Mouse (Mus musculus) T-helper 2 cell (primary cell): Measurements from ENCODE around the gene Agrp.

Experiments
- in situ Hi-C: fragments of 300-600 bp; cut with MboI, MseI; formaldehyde crosslinking; loops from one replicate; pipeline ENCODE4 v1.15.1; 2025; ENCODE audit warnings: high pct_unique_total_duplicates

The Agrp gene

DNA sequence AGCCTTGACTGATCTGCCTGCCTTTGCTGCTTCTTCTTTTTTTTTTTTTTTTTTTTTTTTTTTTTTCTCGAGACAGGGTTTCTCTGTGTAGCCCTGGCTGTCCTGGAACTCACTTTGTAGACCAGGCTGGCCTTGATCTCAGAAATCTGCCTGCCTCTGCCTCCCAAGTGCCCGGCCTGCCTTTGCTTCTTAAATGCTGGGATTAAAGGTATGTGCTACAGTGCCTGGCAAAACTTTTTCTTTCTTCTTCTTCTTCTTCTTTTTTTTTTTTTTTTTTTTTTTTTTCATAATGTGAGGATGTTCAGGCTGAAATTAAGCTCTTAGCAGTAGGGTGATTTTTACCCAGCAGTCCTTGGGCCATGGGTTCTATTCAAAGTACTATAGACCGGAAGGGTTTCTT is 34.7 kb downstream of the Agrp start:
- in situ Hi-C loops, result loop anchor here (5.0 kb wide), 2 partner anchors 35 to 85 kb away; partner anchors contain the start of genes Atp6v0d1 and Carmil2

DNA sequence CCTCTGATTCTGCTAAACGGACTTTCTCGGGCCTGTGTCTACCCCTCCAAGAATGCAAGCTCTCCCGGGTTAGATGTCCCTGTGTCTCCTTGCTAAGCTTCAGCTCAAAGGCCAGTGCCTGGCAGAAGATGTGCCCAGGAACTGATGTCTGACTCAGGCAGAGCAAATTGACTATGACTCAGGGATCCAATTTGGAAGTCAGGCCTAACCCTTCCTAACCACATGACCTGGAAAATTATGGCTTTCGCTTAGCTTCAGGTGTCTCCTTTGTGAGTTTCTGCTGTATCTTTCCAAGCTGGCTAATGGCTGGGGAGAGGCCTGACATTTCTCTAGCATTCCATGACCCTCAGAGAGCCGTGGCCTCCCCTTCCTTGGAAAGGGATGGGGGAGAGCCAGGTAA is 35.9 kb downstream of the Agrp start:
- in situ Hi-C loops, result loop anchor here (5.0 kb wide), 2 partner anchors 34 to 86 kb away; partner anchors contain the start of genes Atp6v0d1 and Carmil2

DNA sequence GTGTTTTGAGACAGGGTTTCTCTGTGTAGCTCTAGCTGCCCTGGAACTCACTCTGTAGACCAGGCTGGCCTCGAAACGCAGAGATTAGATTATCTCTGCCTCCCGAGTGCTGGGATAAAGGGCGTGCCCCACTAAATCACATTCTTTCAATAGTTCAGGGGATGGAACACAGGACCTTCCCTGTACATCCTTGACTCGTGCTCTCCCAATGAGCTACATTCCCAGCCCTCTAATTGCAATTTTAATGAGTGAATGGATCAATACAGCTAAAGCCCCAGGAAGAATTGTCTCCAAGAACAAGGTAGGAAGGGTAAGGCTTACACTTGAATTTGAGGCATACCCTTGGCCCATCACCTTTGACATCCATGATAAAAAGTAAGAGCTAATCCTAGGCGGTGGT is 38.4 kb downstream of the Agrp start:
- in situ Hi-C loops, result loop anchor here (25.0 kb wide), 1 partner anchor 839 kb away; no protein-coding TSS in a partner anchor

DNA sequence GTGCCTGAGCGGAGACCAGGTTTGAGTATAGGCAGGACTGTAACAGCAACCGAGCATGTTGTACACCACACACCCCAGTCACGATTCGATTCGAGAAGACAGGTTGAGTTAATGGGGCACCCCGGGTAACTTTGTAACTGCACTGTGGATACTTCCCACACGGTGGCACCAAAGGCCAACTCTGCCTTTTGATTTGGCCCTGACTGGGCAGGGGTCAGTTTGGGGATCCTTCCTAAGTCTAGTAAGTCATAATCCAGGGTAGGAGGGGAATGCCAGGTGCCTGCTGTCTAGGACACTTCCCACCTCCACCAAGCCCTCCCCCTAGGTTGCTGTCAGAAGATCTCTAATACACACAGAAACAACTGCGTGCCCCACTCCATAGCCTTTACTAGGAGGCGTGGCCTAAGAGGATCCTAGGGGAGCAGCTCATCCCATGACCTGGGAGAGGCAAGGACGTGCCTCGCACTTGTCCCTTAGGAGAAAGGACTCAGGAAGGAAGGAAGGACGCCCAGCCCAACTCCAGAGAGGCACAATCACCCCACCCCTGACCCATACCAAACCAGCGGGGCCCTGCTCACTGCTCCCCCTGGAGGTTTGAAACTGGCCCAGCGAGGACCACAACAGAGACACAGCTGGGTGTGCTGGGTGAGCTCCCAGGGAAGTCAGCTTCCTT is 40.7 kb downstream of the Agrp start:
- in situ Hi-C loops, result loop anchor here (25.0 kb wide), 1 partner anchor 841 kb away; no protein-coding TSS in a partner anchor

DNA sequence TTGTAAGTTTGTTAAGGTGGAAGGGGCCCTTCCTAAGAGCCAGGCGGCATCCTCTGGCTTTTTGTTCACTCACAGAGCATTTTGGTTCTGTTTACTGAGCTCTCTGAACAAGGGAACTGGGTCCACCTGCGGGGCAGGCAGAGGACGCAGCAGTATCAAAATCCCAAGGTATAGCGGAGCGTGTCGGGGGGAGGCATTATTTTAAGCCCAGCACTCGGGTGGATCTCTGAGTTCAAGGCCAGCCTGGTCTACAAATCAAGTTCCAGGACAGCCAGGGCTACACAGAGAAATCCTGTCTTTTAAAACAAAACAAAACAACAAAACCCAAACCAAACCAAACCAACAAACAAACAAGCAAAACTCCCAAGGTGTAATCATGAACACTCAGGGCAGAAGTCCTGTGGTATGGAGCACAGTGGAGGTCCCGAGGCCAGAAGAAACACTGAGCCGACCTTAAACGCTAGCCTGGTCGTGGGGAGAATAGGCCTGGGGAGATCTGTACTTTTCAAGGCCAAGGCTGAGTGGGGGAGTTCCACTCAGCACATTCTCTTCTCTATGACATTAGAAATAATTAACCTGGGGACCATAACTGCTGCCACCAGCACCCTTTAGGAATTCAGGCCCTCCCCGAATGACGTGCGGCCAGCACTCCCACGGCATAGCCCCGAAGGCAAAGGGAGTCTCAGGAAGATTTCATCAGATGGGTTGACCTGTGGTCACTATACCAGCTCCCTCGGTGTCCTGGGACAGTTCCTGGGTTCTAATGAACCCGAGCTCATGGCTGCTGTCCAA is 42.5 kb downstream of the Agrp start:
- in situ Hi-C loops, result loop anchor here (25.0 kb wide), 1 partner anchor 843 kb away; no protein-coding TSS in a partner anchor

DNA sequence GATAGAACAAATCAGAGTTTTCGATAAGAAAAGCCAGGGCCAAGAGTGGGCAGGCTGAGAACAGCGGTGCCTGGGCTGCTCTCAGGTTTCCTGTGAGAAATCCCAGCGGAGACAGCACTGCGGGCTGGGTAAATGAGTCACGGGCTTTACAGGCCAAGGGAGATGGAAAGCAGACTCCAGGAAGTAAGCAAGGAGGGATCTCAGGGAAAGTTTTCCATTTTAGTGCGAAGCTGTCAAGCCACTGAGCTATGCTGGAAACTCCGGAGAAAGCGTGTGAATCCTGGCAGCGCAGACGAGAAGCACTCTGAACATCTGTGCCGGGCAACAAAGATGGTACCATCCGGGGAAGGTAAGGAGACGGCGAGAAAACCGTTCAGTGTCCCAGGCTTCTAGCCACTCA is 43.3 kb downstream of the Agrp start:
- in situ Hi-C loops, result loop anchor here (25.0 kb wide), 1 partner anchor 843 kb away; no protein-coding TSS in a partner anchor

DNA sequence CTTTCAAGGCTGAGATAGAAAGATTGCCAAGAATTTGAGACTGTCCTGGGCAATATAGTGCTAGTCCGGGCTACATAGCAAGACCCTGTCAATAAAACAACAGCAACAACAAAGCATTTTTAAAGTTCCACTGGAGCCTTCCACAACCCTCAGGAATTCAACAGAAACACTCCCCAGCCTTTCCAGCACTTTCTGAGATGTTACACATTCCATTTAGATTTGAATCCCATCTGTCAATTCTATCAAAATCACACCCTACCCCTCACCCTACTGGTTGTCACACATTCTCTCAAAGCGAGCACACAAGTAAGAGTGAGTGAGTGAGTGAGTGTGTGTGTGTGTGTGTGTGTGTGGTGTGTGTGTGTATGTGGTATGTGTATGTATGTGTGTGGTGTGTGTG is 44.8 kb downstream of the Agrp start:
- in situ Hi-C loops, result loop anchor here (25.0 kb wide), 1 partner anchor 845 kb away; no protein-coding TSS in a partner anchor

DNA sequence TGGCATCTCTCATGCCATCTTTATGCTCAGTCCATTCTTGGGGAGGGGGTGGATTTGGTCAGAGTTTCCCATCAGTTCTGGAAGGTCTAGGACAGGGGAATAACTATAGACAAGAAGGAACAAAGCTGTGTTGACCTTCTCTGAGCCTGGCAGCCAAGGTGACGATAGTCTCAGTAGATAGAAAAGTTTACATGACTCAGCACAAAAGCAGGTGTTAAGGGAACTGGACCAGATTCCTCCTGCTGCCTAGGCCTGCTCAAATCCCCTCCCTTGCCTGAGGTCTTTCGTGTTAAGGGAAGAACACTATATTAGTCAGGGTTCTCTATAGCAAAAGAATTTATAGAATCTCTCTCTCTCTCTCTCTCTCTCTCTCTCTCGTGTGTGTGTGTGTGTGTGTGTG is 57.5 kb downstream of the Agrp start:
- in situ Hi-C loops, result loop anchor here (25.0 kb wide), 1 partner anchor 858 kb away; no protein-coding TSS in a partner anchor

DNA sequence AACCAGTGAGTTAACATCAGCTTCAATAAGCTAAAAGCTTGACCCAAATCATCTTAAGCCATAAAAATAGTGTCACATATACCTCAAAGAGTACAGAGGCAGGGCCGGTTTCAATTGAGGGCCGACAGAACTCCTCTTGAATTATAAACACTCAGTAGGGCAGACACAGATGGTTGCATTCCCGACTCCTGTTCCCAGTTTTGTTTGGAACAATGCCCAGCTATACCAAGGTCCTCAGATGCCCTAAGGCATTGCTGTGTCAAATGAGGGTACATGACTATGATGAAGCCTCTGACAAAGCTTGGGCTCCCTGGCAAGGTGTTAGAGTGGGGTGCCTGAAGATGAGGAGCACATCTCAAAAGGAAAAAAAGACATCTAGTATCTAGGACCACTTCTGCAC is 61.7 kb downstream of the Agrp start:
- in situ Hi-C loops, result loop anchor here (25.0 kb wide), 1 partner anchor 862 kb away; no protein-coding TSS in a partner anchor

DNA sequence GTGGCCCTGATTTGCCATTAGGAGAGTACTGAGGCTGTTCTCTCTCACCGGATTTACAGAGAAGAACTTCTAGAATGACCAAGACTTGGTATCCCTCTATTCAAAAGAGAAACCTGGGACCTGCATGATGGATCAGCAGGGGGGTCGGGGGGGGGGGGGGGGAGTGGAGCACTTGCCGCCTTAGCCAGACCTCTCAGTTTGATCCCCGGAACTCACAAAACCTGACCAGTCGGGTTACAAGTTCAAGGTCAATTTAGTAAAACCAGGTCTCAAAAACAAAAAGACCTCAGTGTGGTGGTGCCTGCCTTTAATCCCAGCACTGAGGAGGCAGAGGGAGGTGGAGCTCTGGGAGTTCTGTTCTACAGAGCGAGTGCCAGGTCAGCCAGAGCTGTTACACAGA is 62.5 kb downstream of the Agrp start:
- in situ Hi-C loops, result loop anchor here (25.0 kb wide), 1 partner anchor 863 kb away; no protein-coding TSS in a partner anchor

DNA sequence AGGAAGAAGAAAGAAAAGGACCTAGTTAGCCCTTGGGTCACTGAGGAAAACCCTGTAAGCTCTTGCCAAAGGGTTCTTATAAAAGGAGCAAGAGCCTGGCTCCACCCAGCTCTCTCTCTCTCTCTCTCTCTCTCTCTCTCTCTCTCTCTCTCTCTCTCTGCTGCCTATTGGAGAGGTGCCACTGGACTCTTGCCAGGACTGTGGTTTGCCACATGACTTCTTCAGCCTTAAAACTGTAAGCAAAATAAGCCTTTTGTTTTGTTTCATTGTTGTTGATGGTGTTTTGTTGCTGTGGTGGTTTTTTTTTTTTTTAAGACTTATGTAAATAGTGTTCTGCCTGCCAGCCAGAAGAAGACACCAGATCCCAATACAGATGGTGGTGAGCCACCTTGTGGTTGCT is 63.8 kb downstream of the Agrp start:
- in situ Hi-C loops, result no loop called here

DNA sequence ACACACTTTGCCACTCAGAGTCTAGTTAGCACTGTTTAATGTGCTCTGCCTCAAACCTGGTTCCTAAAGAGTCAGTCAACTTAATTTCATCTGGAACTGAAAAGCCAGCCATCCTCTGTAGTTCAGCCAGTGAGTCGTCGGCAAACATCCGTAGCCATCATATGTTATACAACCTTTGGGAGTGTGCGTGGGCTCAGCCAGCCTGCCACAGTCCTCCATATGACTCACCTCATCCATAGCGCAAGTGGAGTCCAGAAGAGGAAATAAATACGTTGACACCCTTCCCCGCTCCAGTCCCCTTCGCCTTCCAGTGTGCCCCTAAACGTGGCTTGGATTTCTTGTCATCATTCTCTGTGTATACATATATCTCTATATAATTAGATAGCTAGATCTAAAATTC is 65.4 kb downstream of the Agrp start:
- in situ Hi-C loops, result no loop called here

DNA sequence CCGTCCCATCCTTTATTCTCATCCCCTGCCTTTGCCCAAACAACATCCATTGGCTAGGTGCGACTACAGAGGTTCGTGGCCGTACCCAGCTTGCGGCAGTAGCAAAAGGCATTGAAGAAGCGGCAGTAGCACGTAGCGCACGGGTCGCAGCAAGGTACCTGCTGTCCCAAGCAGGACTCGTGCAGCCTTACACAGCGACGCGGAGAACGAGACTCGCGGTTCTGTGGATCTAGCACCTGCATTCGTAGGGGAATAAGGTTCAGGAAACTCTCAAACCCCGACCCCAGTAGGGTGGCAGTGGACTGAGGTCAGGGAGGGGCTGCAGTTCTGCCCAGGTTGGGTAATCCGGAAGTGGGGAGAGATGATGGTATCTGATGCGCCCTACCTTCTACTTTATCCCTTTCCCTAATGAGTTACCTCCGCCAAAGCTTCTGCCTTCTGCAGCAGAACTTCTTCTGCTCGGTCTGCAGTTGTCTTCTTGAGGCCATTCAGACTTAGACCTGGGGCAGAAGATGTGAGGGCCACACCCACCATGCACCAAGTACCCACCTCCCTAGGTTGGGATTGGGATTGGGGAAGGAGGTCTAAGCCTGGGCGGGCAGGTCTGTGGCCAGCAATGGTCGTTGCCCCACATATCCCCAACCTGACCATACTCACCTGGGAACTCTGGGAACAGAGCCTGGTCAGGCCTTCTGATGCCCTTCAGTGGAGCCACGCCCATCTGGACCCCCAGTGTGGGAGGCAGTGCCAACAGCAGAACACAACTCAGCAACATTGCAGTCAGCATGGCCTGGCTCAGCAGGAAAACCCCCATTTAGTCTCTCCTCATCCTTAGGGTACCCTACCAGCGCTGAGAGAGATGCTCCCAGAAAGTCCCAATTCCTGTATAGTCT is 70.2 kb downstream of the Agrp start:
- in situ Hi-C loops, result loop anchor here (5.0 kb wide), 1 partner anchor 35 kb away; no protein-coding TSS in a partner anchor

DNA sequence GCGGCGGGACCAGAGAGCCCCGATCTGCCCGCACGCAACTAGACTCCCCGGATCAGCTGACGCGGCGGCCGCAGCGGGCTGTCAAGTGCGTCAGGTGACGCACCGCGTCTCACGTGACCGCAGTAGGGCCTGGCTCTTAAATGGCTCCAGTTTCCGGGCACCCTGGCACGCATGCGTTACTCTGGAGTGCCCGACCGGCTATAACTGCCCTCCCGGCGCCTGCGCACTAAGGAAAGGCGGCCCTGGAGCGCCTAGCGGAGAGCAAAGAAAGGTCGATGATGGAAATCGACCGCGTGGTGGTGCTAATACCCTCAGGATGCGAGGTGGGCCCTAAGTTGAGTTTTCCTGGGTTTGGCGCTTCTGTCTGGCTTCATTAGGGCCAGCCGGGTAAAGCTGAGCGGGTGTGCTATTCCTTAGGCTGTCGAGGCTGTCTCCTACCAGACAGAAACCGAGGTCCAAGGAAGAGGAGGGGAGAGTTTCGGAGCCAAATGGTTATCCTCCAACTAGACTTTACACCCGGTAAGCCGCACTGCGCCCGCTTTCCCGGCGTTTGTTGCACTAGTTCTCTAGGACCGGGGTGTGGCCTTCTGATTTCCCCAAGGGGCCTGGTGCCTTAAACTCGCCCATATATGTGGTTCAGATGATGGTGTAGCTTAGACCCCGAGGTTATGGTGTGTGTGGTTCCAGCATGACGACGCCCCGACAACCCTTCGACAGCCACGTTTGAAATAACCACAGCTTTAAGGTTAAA is 71.1 kb downstream of the Agrp start, which contains the start of gene Atp6v0d1:
Gene Atp6v0d1 (minus strand): TSS at position 96 of the 751 bp plus-strand sequence.
- in situ Hi-C loops, result loop anchor here (5.0 kb wide), 1 partner anchor 36 kb away; no protein-coding TSS in a partner anchor

DNA sequence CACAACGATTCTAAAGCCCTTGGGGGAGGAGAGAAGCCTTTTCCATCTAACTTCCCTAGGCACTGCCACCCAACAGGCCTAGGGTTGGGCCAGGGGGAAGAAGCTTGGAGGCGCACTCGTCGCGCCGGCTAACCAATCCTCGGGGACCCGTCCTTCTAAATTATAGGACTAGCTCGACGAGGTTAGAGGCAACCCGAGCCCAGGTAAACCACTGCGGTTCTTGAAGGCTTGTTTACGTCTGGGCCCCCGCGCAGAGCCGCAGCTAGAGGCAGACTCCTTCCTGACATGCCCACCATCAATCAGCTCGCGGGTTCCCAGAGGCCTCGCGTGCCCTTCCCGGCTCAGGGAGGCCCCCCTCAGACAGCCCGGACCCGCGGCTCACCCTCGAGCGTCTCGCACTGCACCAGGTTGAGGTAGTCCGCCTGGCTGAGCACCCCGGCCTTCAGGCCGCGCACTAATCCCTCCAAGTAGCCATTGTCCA is 71.8 kb downstream of the Agrp start:
- in situ Hi-C loops, result loop anchor here (5.0 kb wide), 1 partner anchor 37 kb away; no protein-coding TSS in a partner anchor

DNA sequence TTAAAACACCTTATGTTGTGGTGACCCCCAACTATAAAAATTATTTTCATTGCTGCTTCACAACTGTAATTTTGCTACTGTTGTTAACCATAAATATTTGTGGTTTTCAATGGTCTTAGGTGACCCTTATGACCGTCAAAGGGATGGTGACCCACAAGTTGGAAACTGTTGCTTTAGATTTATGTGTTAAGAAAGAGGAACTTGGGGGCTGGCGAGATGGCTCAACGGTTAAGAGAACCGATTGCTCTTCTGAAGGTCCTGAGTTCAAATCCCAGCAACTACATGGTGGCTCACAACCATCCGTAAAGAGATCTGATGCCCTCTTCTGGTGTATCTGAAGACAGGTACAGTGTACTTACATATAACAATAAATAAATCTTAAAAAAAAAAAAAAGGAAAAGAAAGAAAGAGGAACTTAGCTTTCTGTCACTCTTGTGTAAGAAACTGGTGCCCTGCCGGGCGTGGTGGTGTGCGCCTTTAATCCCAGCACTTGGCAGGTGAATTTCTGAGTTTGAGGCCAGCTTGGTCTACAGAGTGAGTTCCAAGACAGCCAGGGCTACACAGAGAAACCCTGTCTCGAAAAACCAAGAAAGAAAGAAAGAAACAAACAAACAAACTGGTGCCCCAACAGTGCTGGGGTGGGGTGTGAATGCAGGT is 72.5 kb downstream of the Agrp start:
- in situ Hi-C loops, result loop anchor here (5.0 kb wide), 1 partner anchor 38 kb away; no protein-coding TSS in a partner anchor

DNA sequence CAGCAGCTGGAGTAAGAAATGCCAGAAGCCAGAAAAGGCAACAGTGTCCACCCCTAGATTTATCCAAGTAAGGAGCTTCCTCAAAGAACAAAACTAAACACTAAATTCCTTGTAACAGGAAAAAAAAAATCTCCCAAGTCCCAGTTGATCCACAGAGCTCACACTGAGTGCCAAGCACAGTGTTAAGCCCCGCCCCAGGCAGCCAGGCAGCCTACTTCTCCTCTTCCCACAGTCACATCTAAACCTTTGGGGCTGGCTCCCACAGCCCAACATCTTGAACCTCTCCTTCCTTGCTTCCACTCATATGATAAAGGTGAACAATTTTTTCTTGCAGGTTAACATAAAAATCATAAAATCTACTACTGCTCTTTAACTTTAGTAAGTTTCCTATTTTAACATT is 73.3 kb downstream of the Agrp start:
- in situ Hi-C loops, result no loop called here

DNA sequence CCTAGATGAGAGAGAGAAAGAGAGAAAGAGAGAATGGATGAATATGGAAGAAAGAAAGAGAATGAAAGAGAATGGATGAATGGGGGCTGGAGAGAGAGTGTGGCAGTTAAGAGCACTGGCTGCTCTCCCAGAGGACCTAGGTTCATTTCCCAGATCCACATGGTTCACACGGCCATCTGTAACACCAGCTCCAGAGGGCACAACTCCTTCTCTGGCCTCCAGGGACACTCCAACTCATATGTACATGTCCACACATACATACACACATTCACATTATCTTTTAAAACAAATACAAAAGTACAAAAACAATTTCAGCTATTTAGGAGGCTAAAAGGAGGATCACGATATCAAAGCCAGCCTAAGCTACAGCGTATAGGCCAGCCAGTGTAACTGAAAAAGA is 74.3 kb downstream of the Agrp start:
- in situ Hi-C loops, result no loop called here

DNA sequence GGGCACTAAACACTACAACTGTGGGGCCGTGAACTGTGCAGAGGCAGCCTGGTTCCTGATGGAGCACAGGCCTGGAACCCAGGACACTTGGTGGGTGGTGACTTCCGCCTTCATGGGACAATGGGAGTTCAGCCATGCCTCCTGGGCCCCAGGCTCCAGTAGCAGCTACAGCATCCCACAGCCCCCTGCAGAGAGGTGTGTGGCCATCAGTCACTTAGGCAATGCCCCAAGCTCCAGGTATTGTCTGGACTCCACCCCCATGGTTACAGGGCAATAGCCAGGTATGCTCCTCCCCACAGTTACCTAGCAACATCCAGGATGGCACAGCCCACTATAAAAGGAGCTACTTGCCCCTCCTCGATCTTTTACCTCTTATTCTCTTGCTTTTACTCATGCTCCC is 82.0 kb downstream of the Agrp start:
- in situ Hi-C loops, result no loop called here

DNA sequence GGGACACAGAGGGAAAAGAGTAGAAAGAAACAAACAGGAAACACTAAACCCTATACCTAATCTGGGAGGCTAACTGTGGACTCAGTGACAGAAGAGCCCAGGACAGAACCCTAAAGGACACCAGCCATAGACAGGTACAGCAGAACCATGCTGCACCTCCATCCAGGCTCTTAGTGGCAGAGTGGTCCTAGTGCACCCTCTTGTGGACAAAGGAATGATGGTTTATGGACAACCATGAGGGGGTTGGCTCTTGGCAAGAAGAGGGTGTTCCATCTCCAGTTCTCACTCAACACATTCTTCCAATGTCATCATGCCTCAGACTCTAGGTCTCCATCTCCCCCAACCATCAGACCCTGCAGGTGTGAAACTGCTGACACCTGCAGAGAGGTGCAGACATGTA is 83.1 kb downstream of the Agrp start:
- in situ Hi-C loops, result no loop called here
